In the genomic region with DNA sequence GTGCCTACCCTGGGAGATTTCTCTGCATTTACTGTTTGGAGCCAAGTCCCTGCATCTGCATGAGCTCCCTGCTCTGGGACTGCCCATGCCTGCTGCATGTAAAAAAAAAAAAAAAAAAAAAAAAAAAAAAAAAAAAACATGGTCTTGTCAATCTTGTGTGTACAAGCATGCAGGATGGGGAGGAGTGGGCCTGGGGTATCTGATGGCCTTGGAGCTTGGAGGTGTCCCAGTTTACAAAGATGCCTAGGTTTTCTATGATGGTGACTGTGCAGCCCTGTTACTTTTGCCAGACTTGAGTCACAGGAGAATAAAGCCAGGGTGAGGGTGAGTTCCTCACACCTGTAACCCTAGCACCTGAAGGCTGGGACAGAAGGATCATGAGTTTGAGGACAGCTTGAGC, we compare ENCODE assay signal across 29 mouse cellular contexts.
"Had no signal": no experiment of that assay in that cellular context is flagged by ENCODE, and none has a peak within 500 bp of the region (broad histone marks: within the 10 kb centered on the region; RNA-seq: fewer than 3 reads in every experiment).

No protein-coding gene starts in this region.

- H3K9me3 ChIP-seq: limb, embryonic 10.5 days; limb, embryonic 12.5 days; limb, embryonic 13.5 days; limb, embryonic 15.5 days; liver, embryonic 12.5 days; liver, embryonic 13.5 days; liver, embryonic 15.5 days; lung, embryonic 15.5 days; megakaryocyte, embryonic 14.5 days; midbrain, embryonic 10.5 days; midbrain, embryonic 12.5 days; midbrain, embryonic 13.5 days; midbrain, embryonic 15.5 days had no signal

- H3K4me3 ChIP-seq: limb, embryonic 10.5 days; limb, embryonic 12.5 days; limb, embryonic 13.5 days; limb, embryonic 15.5 days; liver, embryonic 12.5 days; liver, embryonic 13.5 days; liver, embryonic 15.5 days; lung, embryonic 15.5 days; megakaryocyte, embryonic 14.5 days; midbrain, embryonic 10.5 days; midbrain, embryonic 12.5 days; midbrain, embryonic 13.5 days; midbrain, embryonic 15.5 days; myocyte had no signal

- H3K4me1 ChIP-seq: limb, embryonic 12.5 days; liver, embryonic 13.5 days had no signal

- H3K9ac ChIP-seq: limb, embryonic 12.5 days; limb, embryonic 13.5 days; limb, embryonic 15.5 days; liver, embryonic 12.5 days; liver, embryonic 13.5 days; liver, embryonic 14.5 days; liver, embryonic 15.5 days; liver, postnatal 0 days; lung, embryonic 14.5 days; lung, embryonic 15.5 days; midbrain, embryonic 12.5 days; midbrain, embryonic 13.5 days; midbrain, embryonic 15.5 days had no signal

- H3K27me3 ChIP-seq: limb, embryonic 12.5 days; limb, embryonic 13.5 days; limb, embryonic 15.5 days; liver, embryonic 12.5 days; liver, embryonic 13.5 days; liver, embryonic 15.5 days; lung, embryonic 15.5 days; midbrain, embryonic 12.5 days; midbrain, embryonic 13.5 days; midbrain, embryonic 15.5 days had no signal

- H3K27ac ChIP-seq: limb, embryonic 10.5 days; limb, embryonic 12.5 days; limb, embryonic 13.5 days; limb, embryonic 15.5 days; liver, embryonic 12.5 days; liver, embryonic 13.5 days; liver, embryonic 14.5 days; liver, embryonic 15.5 days; midbrain, embryonic 10.5 days; midbrain, embryonic 12.5 days; midbrain, embryonic 13.5 days; midbrain, embryonic 15.5 days had no signal

- DNase-seq: left cerebral cortex, postnatal 4 days; liver; liver, embryonic 13.5 days; liver, postnatal 0 days; lung, adult 18-20 months; lung, adult 2 months; lung, embryonic 14.5 days; lung, postnatal 10 days; lung, postnatal 14 days; lung, postnatal 36 days; lung, postnatal 4 days; midbrain, embryonic 14.5 days had no signal

- H3K36me3 ChIP-seq: liver, embryonic 13.5 days; liver, embryonic 15.5 days had no signal

- ATAC-seq: liver, embryonic 12.5 days; liver, postnatal 0 days; midbrain, embryonic 13.5 days; midbrain, embryonic 15.5 days; midbrain, embryonic 16.5 days had no signal

- H3K4me2 ChIP-seq: limb, embryonic 12.5 days; limb, embryonic 13.5 days; limb, embryonic 15.5 days; liver, embryonic 11.5 days; liver, embryonic 12.5 days; liver, embryonic 13.5 days; liver, embryonic 15.5 days; lung, embryonic 14.5 days; lung, embryonic 15.5 days; midbrain, embryonic 11.5 days; midbrain, embryonic 12.5 days; midbrain, embryonic 13.5 days; midbrain, embryonic 15.5 days had no signal
